Mouse (Mus musculus) CD4-positive naive resting alpha-beta T cell, adult 76 days (primary cell): ENCODE results near the gene Fam177a. TPM values are rescaled to one million over a fixed set of nuclear protein-coding genes. Genes with fewer than 3 reads are reported as not detected.

ENCODE experiments used
- total RNA-seq: library from RNA; stranded (reverse); gene quantifications from one replicate; pipeline ENCODE4 v1.2.4, GENCODE M21; 2023

The Fam177a gene
- total RNA-seq: not detected

DNA sequence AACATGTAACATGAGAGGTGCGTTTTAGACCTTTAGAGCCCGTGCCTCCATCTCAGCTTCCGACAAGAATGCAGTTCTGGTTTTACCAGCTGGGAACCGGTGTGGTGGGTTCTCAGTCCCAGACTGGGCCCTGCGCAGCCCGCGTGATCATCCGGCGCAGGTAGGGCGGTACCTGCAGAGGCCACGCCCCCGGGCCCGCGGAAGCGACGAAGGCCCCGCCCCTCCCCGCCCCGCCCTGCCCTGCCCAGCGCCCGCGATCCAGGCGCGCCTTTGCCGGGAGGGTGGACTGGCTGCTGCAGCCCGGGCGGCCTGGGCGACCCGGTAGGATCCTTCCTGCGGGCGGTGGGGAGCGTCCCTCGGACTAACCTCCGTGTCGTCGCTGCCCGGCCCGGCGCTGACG is at the start of gene Fam177a:
TSS of gene Fam177a (plus strand) at position 228 of the 400 bp plus-strand sequence.

DNA sequence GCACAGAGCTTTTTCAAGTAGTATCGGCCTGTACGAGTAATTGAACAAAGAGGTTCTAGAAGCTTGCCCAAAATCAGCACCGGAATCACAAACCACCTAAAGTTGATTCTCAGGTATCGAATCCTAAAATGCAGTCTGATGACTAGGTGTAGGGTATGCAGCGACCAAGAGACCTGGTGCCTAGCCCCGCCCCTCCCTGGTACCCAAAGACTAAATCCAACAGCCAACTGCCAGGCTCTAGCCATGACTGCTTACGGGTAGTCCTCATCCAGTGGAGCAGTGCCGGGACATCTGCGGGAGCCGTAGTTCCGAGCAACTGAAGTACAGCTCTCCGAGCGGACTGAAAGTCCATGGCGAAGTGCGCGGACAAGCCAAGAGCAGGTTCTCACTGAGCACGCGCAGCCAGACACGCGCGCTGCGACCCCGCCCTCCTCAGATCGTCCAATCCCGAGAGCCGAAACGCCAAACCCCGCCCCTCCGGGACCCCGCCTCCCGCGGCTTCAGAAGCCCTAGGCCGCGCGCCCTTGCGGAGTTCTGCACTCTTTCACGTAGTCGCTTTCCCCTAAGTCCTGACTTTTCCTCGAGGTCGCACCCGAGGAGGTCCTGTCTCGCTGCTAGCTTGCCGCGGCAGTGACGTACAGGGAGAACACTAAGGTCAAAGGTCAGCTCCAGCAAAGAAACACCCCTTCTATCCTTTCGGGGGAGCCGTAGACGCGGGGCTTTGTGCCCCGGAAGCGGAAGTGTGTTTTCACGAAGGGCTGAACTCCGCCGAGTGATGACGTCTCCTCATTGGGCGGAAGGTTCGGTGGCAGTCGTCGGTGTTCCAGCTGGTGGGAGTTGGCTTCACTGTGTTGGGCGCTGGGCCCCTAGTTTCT is 44.3 kb upstream of the Fam177a start, which contains the start of the genes 2700097O09Rik and Srp54a:
TSS of gene 2700097O09Rik (minus strand) at position 385 of the 875 bp plus-strand sequence.
TSS of gene Srp54a (plus strand) at position 537 of the 875 bp plus-strand sequence.

DNA sequence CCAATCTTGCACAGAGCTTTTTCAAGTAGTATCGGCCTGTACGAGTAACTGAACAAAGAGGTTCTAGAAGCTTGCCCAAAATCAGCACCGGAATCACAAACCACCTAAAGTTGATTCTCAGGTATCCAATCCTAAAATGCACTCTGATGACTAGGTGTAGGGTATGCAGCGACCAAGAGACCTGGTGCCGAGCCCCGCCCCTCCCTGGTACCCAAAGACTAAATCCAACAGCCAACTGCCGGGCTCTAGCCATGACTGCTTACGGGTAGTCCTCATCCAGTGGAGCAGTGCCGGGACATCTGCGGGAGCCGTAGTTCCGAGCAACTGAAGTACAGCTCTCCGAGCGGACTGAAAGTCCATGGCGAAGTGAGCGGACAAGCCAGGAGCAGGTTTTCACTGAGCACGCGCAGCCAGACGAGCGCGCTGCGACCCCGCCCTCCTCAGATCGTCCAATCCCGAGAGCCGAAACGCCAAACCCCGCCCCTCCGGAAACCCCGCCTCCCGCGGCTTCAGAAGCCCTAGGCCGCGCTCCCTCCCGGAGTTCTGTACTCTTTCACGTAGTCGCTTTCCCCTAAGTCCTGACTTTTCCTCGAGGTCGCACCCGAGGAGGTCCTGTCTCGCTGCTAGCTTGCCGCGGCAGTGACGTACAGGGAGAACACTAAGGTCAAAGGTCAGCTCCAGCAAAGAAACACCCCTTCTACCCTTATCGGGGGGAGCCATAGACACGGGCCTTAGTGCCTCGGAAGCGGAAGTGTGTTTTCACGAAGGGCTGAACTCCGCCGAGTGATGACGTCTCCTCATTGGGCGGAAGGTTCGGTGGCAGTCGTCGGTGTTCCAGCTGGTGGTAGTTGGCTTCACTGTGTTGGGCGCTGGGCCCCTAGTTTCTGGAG is 30.5 kb downstream of the Fam177a start, which contains the start of gene Srp54b:
TSS of gene Srp54b (plus strand) at position 546 of the 890 bp plus-strand sequence.

Other genes starting within 250 kb of the Fam177a start
- gene Gm20403, start 137.9 kb upstream of the Fam177a start, total RNA-seq: not detected
- gene Baz1a, start 110.1 kb upstream of the Fam177a start, total RNA-seq: 91.7 TPM
- 9.2 TPM for gene 2700097O09Rik, start 44.4 kb upstream of the Fam177a start, total RNA-seq
- 59.0 TPM for gene Srp54a, start 44.2 kb upstream of the Fam177a start, total RNA-seq
- 35.2 TPM for gene Srp54b, start 30.6 kb downstream of the Fam177a start, total RNA-seq
- 17.4 TPM for gene 1700047I17Rik2, start 75.1 kb downstream of the Fam177a start, total RNA-seq
- 23.7 TPM for gene Srp54c, start 105.7 kb downstream of the Fam177a start, total RNA-seq
- 9.8 TPM for gene 1110008L16Rik, start 175.1 kb downstream of the Fam177a start, total RNA-seq
- 27.5 TPM for gene Ppp2r3c, start 178.5 kb downstream of the Fam177a start, total RNA-seq